Mouse (Mus musculus) brain, embryonic 14.5 days (tissue): Measurements from ENCODE around the gene Myo1d. TPM values are rescaled to one million over a fixed set of nuclear protein-coding genes. Genes with fewer than 3 reads are reported as not detected.

Experiments
- DNase-seq: peaks from one replicate; pipeline ENCODE4 v3.0.0-alpha.2; 2011; ENCODE audit warnings: low read depth
- CTCF ChIP-seq: fragments of 200-500 bp; IDR thresholded peaks from 2 replicates; pipeline ENCODE4 v1.5.1; 2012; ENCODE audit warnings: inconsistent platforms, mild to moderate bottlenecking, moderate library complexity, borderline replicate concordance; ENCODE audit not compliant: insufficient read depth, insufficient read length; ENCODE audit errors: extremely low read depth
- POLR2A ChIP-seq: fragments of 200-500 bp; IDR thresholded peaks from 2 replicates; pipeline ENCODE4 v1.6.1; 2012; ENCODE audit warnings: mild to moderate bottlenecking, inconsistent platforms, borderline replicate concordance; ENCODE audit not compliant: poor library complexity, insufficient read depth, insufficient read length, severe bottlenecking; ENCODE audit errors: extremely low read depth
- polyA plus RNA-seq: library from polyadenylated mRNA; depleted of rRNA; stranded (reverse); fragments of >200 nt; gene quantifications from 2 replicates; pipeline ENCODE4 v1.2.3, GENCODE M21; 2012

The Myo1d gene
- polyA plus RNA-seq, 1 experiment: 2.2 TPM

GRCm38 (mm10) chr11:80518421-80519367, 261.1 kb downstream of the Myo1d start:
- no peak for TF ChIP-seq POLR2A
- no peak for TF ChIP-seq CTCF
- DNase-seq: peak; percentile 99

- no peak for DNase-seq
Observed at GRCm38 (mm10) chr11:80515895-80516294, 263.9 kb downstream of the Myo1d start.

GRCm38 (mm10) chr11:80515346-80515745, 264.5 kb downstream of the Myo1d start:
- DNase-seq: peak; percentile 57
- TF ChIP-seq CTCF (no peak), POLR2A (no peak)

More at GRCm38 (mm10) chr11:80515895-80516294, 263.9 kb downstream of the Myo1d start:
- no peak for TF ChIP-seq CTCF
- TF ChIP-seq POLR2A: no peak

GRCm38 (mm10) chr11:80513796-80514195, 266.0 kb downstream of the Myo1d start:
- TF ChIP-seq POLR2A: no peak
- no peak for TF ChIP-seq CTCF
- peak; percentile 48 for DNase-seq

- TF ChIP-seq CTCF (no peak), POLR2A (no peak)
- peak; percentile 44 for DNase-seq
Observed at GRCm38 (mm10) chr11:80512313-80513056, 267.3 kb downstream of the Myo1d start.

GRCm38 (mm10) chr11:80510124-80510523, 269.7 kb downstream of the Myo1d start:
- TF ChIP-seq CTCF (no peak), POLR2A (no peak)

GRCm38 (mm10) chr11:80509176-80509506, 270.7 kb downstream of the Myo1d start:
- TF ChIP-seq CTCF (no peak), POLR2A (no peak)
- no peak for DNase-seq

More at GRCm38 (mm10) chr11:80510124-80510523, 269.7 kb downstream of the Myo1d start:
- no peak for DNase-seq

GRCm38 (mm10) chr11:80508361-80509175, 271.3 kb downstream of the Myo1d start:
- peak; percentile 83 for DNase-seq
- no peak for TF ChIP-seq CTCF
- TF ChIP-seq POLR2A: no peak

- DNase-seq: no peak
- TF ChIP-seq POLR2A: no peak
Observed at GRCm38 (mm10) chr11:80507791-80508190, 272.0 kb downstream of the Myo1d start.

- no peak for TF ChIP-seq POLR2A
- TF ChIP-seq CTCF: no peak
- no peak for DNase-seq
Observed at GRCm38 (mm10) chr11:80506483-80506882, 273.3 kb downstream of the Myo1d start.

GRCm38 (mm10) chr11:80505581-80505980, 274.2 kb downstream of the Myo1d start:
- no peak for DNase-seq
- TF ChIP-seq POLR2A: no peak
- TF ChIP-seq CTCF: no peak
